Mouse (Mus musculus) ES-CJ7 (cell line): ENCODE data around the gene Sgsm2.

Experiments
- DNase-seq: peaks from one replicate; pipeline ENCODE4 v3.0.0; 2011; ENCODE audit warnings: low read depth, low spot score

Gene Sgsm2

DNA sequence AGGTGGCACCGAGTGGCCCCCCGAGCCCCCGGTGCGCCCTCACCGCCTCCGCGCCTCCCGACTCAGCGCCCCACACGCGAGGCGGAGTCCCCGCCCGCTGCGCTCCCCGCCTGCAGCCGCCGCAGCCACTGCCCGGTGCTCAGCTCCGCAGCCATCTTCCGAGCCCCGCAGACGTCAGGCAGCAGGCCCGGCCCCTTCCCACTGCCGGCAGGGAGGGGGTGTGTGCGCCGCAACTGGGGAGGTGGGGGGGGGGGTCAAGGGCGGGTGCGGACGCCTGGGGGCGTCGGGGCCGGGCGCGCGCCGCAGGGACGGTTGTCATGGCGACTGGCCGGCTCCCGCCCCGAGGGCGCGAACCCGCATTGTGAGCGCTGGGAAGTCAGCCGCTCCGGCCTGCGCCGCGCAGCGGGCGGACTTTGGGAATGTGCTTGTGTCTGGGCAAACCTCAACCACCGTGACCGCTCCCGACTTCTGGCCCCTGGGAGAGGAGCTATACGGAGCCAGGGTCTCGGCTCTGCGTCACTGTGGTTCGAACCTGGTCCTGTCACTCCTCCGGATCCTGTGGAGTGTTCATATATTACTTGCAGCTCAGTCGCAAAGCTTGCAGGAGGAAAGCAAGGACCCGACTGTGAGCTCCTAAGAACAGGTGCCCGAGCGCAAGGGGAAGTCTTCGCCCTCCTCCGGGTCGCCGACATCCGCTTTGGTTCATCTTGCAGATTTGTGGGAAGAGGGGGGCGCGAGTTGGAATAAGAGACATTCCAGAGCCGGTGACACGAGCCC is at the start of gene Sgsm2:
Sgsm2 (minus strand) TSS at position 160 of the 777 bp plus-strand sequence.
- peak; percentile 85 for DNase-seq

DNA sequence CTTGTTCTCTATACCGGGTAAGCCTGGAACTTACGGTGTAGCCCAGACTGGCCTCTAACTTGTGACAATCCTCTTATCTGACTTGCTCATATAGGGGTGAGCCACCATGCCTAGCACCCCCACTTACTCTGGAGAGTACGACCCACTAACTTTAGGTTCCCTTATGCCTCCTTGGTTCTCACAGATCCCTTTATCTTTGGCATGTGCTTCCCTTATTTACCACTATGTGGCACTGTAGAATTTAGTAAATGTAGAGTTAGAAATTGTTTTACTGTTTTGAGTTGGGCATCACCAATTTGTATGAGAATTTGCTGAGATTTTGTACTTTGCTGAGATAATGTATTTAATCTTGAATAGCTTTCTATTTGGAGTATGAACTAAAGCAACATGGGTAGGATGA is 49.5 kb upstream of the Sgsm2 start:
- DNase-seq: peak; percentile 42

DNA sequence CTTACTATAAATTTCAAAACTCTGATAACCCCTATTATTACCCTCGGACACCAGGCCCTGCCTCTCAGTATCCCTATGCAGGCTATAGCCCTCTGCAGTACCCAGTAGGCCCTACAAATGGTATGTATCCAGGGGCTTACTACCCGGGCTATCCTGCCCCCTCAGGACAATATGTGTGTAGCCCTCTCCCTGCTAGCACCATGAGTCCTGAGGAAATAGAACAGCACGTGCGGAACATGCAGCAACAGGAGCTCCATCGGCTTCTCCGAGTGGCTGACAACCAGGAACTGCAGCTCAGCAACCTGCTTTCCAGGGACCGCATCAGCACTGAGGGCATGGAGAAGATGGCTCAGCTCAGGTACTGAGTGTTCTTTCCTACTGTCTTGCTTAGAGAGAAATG is 33.5 kb upstream of the Sgsm2 start:
- DNase-seq: peak; percentile 46

- DNase-seq: no peak
Measured at GRCm38 (mm10) chr11:74929111-74929510, 32.3 kb upstream of the Sgsm2 start.

GRCm38 (mm10) chr11:74927236-74927725 is 30.4 kb upstream of the Sgsm2 start:
- DNase-seq: no peak

GRCm38 (mm10) chr11:74926388-74927005 is 29.6 kb upstream of the Sgsm2 start:
- no peak for DNase-seq

GRCm38 (mm10) chr11:74925577-74926387 is 28.9 kb upstream of the Sgsm2 start, which contains the start of the genes Smg6 and Srr:
TSS of gene Smg6 (plus strand) at chr11:74925823.
TSS of gene Srr (minus strand) at chr11:74925948.
- peak; percentile 98 for DNase-seq

DNA sequence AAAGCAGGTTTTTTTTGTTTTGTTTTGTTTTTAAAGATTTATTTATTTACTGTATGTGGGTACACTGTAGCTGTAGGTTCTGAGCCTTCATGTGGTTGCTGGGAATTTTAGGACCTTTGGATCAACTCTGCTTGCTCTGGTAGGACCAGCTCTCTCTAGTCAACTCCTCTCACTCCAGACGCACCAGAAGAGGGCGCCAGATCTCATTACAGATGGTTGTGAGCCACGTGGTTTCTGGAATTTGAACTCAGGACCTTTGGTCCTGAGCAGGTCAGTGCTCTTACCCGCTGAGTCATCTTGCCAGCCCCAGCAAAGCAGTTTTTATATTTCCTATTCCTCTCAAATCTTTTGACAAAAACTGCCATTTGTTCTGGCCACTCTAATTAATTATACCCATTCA is 27.3 kb upstream of the Sgsm2 start:
- DNase-seq: peak; percentile 65

DNA sequence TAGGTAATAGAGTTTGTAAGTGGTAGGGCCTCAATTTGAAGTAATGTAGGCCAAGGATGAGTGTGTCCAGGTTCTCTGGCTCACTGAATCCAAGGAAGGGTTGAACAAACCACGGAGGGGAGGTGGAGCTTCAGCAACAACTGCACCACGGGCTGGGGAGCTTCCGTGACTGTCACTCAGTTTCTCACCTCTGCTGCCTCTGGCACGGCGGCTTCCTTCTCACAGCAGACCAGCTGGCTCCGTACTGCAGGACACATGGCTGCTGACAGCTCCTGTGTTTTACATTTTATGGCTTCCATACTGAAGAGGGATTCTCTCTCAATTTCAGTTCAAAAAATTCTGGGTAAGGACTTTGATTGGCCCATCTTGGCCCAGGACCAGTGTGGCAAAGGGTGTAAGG is 22.4 kb upstream of the Sgsm2 start:
- DNase-seq: no peak

GRCm38 (mm10) chr11:74912492-74912891 is 15.6 kb upstream of the Sgsm2 start:
- no peak for DNase-seq

- DNase-seq: no peak
Measured at GRCm38 (mm10) chr11:74909978-74910377, 13.1 kb upstream of the Sgsm2 start.

GRCm38 (mm10) chr11:74908618-74909399 is 11.9 kb upstream of the Sgsm2 start:
- DNase-seq: no peak

- DNase-seq: no peak
Measured at GRCm38 (mm10) chr11:74907850-74908249, 11.0 kb upstream of the Sgsm2 start.

GRCm38 (mm10) chr11:74902416-74902815 is 5.6 kb upstream of the Sgsm2 start:
- no peak for DNase-seq

GRCm38 (mm10) chr11:74901555-74901954 is 4.7 kb upstream of the Sgsm2 start:
- no peak for DNase-seq

DNA sequence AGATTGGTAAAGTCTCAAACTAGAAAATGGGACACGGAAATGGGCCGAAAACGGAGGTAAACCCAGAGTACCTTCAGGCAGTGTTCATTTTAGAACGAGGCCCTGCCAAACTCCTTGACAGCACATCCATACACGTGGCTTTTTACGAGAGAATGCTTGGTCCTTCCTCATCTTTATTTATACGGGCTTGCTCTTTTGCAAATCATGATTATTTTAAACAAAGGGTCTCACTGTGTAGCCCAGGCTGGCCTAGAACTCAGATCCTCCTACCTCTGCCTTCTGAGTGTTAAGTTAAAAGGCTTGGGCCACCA is 1.6 kb upstream of the Sgsm2 start:
- DNase-seq: no peak

GRCm38 (mm10) chr11:74897678-74898516 is 1.0 kb upstream of the Sgsm2 start, which contains the start of gene Tsr1:
TSS of gene Tsr1 (plus strand) at chr11:74898071.
- DNase-seq: peak; percentile 96

GRCm38 (mm10) chr11:74895980-74896900 is 620 bp downstream of the Sgsm2 start:
- DNase-seq: peak; percentile 61

GRCm38 (mm10) chr11:74894619-74895018 is 2.2 kb downstream of the Sgsm2 start:
- no peak for DNase-seq
